Mouse (Mus musculus): Measurements from ENCODE around the gene Zfp69.

- no peak for TF ChIP-seq CTCF (IDR thresholded peaks at IDR 0.05)
- no peak for TF ChIP-seq EP300 (IDR thresholded peaks at IDR 0.05; ENCODE audit: insufficient read depth, low read depth, low read length)
- TF ChIP-seq POLR2A (IDR thresholded peaks at IDR 0.05; ENCODE audit: insufficient read depth, low read depth, low read length), result no peak
Observed at GRCm38 (mm10) chr4:120886811-120887210, 64.7 kb downstream of the Zfp69 start.

Data from heart, adult 2 months (tissue).